Mouse (Mus musculus): ENCODE results near the gene Gm5168. TPM values are rescaled to one million over a fixed set of nuclear protein-coding genes. Genes with fewer than 3 reads are reported as not detected.
"Not testable (repeated sequence)": the region's sequence is repeated elsewhere in the genome, so short reads cannot be mapped to it uniquely, and the experiment has no call there.

Gene Gm5168
- polyA plus RNA-seq (2015; fragmentation: Nextera tagmentation; extraction: Ambion mirVana) = not detected in 2 replicates

- H3K36me3 ChIP-seq (replicated peaks); H3K9me3 ChIP-seq (replicated peaks): not testable (repeated sequence)
Observed at GRCm38 (mm10) chrX:26050941-26051340, at the start of gene Gm5168. Gene Gm5168, minus strand, starts transcription at chrX:26051041.

More at GRCm38 (mm10) chrX:26050941-26051340, at the start of gene Gm5168:
- H3K4me3 ChIP-seq (replicated peaks); H3K4me1 ChIP-seq (replicated peaks); H3K4me2 ChIP-seq; H3K27ac ChIP-seq (replicated peaks); ATAC-seq (ENCODE audit: insufficient read depth); H3K27me3 ChIP-seq; H3K9ac ChIP-seq: not testable (repeated sequence)
- WGBS (ENCODE audit: insufficient replicate concordance) = 68% methylated on average over 2 of the region's 3 CpGs

Other genes starting within 250 kb of the Gm5168 start
- not detected in 2 replicates for gene Gm2012, start 180.3 kb upstream of the Gm5168 start, polyA plus RNA-seq (2015; fragmentation: Nextera tagmentation; extraction: Ambion mirVana)